Mouse (Mus musculus): ENCODE measurements around the gene Vcam1. TPM values are rescaled to one million over a fixed set of nuclear protein-coding genes. Genes with fewer than 3 reads are reported as not detected.

The Vcam1 gene
- polyA plus RNA-seq, 1 experiment = 31.3 TPM

- 92% methylated on average over 5 of the region's 5 CpGs for WGBS
- Histone ChIP-seq H3K36me3 (ENCODE audit: control insufficient read depth, insufficient read depth, low read length) (no peaks in the 10 kb centered on the region), H3K27ac (ENCODE audit: control insufficient read depth, insufficient read depth, low read length) (no peak overlapping the region), H3K4me3 (ENCODE audit: control insufficient read depth, insufficient read depth, low read length) (no peak overlapping the region), H3K4me1 (replicated peaks; ENCODE audit: control insufficient read depth, insufficient read depth, low read length) (no peaks in the 10 kb centered on the region), H3K27me3 (ENCODE audit: control insufficient read depth, insufficient read depth, low read length) (no peaks in the 10 kb centered on the region)
- TF ChIP-seq POLR2A (IDR thresholded peaks at IDR 0.05; ENCODE audit: control insufficient read depth, extremely low read depth, insufficient read depth, low read length, poor library complexity) (no peak), CTCF (IDR thresholded peaks at IDR 0.05; ENCODE audit: borderline replicate concordance, control insufficient read depth, extremely low read depth, insufficient read depth, low read length, poor library complexity) (no peak)
- no peak for DNase-seq
Observed at GRCm38 (mm10) chr3:116060320-116060719, 69.2 kb downstream of the Vcam1 start.

Other genes starting within 250 kb of the Vcam1 start
- gene Dph5, start 241.9 kb downstream of the Vcam1 start, polyA plus RNA-seq (2012; rRNA removed) = 8.5 and 9.4 TPM in 2 replicates
- 15.9 and 18.1 TPM in 2 replicates for gene Slc30a7, start 122.3 kb downstream of the Vcam1 start, polyA plus RNA-seq (2012; rRNA removed)
- 6.0 and 8.2 TPM in 2 replicates for gene Extl2, start 122.2 kb downstream of the Vcam1 start, polyA plus RNA-seq (2012; rRNA removed)
- 0.94 and 1.1 TPM in 2 replicates for gene Gpr88, start 123.8 kb upstream of the Vcam1 start, polyA plus RNA-seq (2012; rRNA removed)